Mouse (Mus musculus): ENCODE results near the gene Cdh11. TPM values are rescaled to one million over a fixed set of nuclear protein-coding genes. Genes with fewer than 3 reads are reported as not detected.

Gene Cdh11
- total and polyA plus RNA-seq, 3 experiments, result 0.13 to 0.17 TPM; not detected in 1

DNA sequence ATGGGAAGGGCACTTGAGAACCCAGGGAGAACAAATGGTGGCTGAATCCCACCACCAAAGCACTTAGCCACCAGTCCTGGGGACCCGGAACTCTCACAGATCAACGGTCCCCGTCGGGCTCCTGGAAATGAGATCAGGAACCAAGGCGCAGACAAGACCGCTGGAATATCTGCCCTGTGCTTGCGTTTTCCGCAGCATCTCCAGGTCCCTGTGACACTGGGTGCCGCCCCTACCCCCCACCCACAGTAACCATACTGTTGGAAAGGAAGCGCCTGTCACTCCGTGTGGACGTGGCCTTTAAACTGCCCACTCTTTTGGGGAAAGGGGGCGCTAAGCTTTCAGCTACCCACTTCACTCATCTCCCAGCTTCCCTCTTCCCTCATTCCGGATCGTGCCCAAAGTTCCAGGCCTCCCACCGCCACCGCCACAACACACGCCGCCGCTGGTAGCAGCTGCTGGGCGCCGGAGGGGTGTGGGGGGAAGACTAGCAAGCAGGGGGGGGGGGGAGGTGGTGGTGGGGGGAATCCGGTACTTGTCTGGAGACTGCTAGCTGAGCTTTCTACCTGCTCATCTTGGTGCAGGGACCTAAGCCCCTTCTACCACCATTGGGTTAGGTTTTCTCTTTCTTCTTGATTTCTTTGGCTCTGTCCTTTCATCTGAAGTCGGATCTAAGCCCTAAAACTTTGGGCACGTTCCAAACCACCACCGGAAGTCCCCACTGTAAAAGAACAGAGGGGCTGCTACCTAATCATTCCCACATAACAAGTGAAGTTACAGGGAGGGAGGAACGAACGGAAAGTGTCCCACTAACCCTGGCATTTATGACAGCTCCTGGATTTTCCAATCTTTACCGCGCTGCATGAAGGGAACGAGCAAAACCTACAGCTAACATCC, 1.3 kb upstream of the Cdh11 start:
- Histone ChIP-seq H3K9ac (ENCODE audit: insufficient read depth, low read depth) (no peak overlapping the region), H3K36me3 (replicated peaks in 1 of 2; ENCODE audit: control insufficient read depth in 1 of 2, insufficient read depth in 1 of 2, low read length in 1 of 2) (no peaks in the 10 kb centered on the region), H3K27ac (ENCODE audit: insufficient read depth, low read depth) (no peak overlapping the region), H3K4me1 (ENCODE audit: control insufficient read depth in 1 of 2, insufficient read depth in 2 of 2) (no peaks in the 10 kb centered on the region), H3K9me3 (replicated peaks; ENCODE audit: low read length) (peaks cover 74% of the 10 kb centered on the region), H3K4me3 (replicated peaks in 1 of 3; ENCODE audit: low read depth in 2 of 3, low read length in 2 of 3, poor library complexity in 1 of 3) (no peak overlapping the region), H3K27me3 (replicated peaks) (no peaks in the 10 kb centered on the region), H3K79me2 (replicated peaks; ENCODE audit: control insufficient read depth, extremely low read depth, insufficient read depth, poor library complexity, severe bottlenecking) (no peaks in the 10 kb centered on the region), H3K4me2 (ENCODE audit: insufficient read depth, low read depth, poor library complexity, severe bottlenecking) (no peak overlapping the region)
- TF ChIP-seq SMC3 (IDR thresholded peaks at IDR 0.05; ENCODE audit: low read depth, low read length), result no peak
- no peak for TF ChIP-seq CHD1 (IDR thresholded peaks at IDR 0.05; ENCODE audit: low read depth, low read length)
- no peak for TF ChIP-seq ZKSCAN1 (IDR thresholded peaks at IDR 0.05; ENCODE audit: borderline replicate concordance, low read depth, low read length)
- no peak for TF ChIP-seq MAZ (IDR thresholded peaks at IDR 0.05; ENCODE audit: low read depth, low read length)
- TF ChIP-seq BHLHE40 (IDR thresholded peaks at IDR 0.05; ENCODE audit: low read depth, low read length), result no peak
- no peak for TF ChIP-seq HCFC1 (IDR thresholded peaks at IDR 0.05; ENCODE audit: low read depth, low read length)
- no peak for TF ChIP-seq ETS1 (conservative IDR thresholded peaks at IDR 0.05; ENCODE audit: low read depth, low read length)
- no peak for TF ChIP-seq MYC (IDR thresholded peaks at IDR 0.05; ENCODE audit: low read depth, low read length)
- no peak for TF ChIP-seq POLR2A (IDR thresholded peaks at IDR 0.05; ENCODE audit: low read depth, low read length)
- no peak for TF ChIP-seq NELFE (IDR thresholded peaks at IDR 0.05; ENCODE audit: low read depth, low read length)
- TF ChIP-seq UBTF (IDR thresholded peaks at IDR 0.05; ENCODE audit: low read depth, low read length), result no peak
- TF ChIP-seq TBP (conservative IDR thresholded peaks at IDR 0.05; ENCODE audit: low read depth, low read length), result no peak
- TF ChIP-seq USF2 (conservative IDR thresholded peaks at IDR 0.05; ENCODE audit: low read depth, low read length), result no peak
- TF ChIP-seq SIN3A (IDR thresholded peaks at IDR 0.05; ENCODE audit: low read length), result no peak
- in situ Hi-C loops (cut with MboI; ENCODE audit: low pct_ligation_motif_present, low pct_unique_long_range_greater_than_20kb, low sequenced_read_pairs) (no loop called here), dilution Hi-C loops (cut with MboI; ENCODE audit: extremely low pct_ligation_motif_present, extremely low pct_unique_long_range_greater_than_20kb, low sequenced_read_pairs) (no loop called here)
- no peak for DNase-seq (ENCODE audit: extremely low read depth)

GRCm38 (mm10) chr8:102784835-102785455, 497 bp downstream of the Cdh11 start:
- Histone ChIP-seq H3K4me1 (ENCODE audit: control insufficient read depth in 1 of 2, insufficient read depth in 2 of 2) (no peaks in the 10 kb centered on the region), H3K4me3 (replicated peaks in 1 of 3; ENCODE audit: low read depth in 2 of 3, low read length in 2 of 3, poor library complexity in 1 of 3) (no peak overlapping the region), H3K9ac (ENCODE audit: insufficient read depth, low read depth) (no peak overlapping the region), H3K79me2 (replicated peaks; ENCODE audit: control insufficient read depth, extremely low read depth, insufficient read depth, poor library complexity, severe bottlenecking) (no peaks in the 10 kb centered on the region), H3K4me2 (ENCODE audit: insufficient read depth, low read depth, poor library complexity, severe bottlenecking) (no peak overlapping the region), H3K27ac (ENCODE audit: insufficient read depth, low read depth) (no peak overlapping the region), H3K36me3 (replicated peaks in 1 of 2; ENCODE audit: control insufficient read depth in 1 of 2, insufficient read depth in 1 of 2, low read length in 1 of 2) (no peaks in the 10 kb centered on the region), H3K9me3 (replicated peaks; ENCODE audit: low read length) (peaks cover 71% of the 10 kb centered on the region), H3K27me3 (replicated peaks) (no peaks in the 10 kb centered on the region)
- in situ Hi-C loops (cut with MboI; ENCODE audit: low pct_ligation_motif_present, low pct_unique_long_range_greater_than_20kb, low sequenced_read_pairs) (no loop called here), dilution Hi-C loops (cut with MboI; ENCODE audit: extremely low pct_ligation_motif_present, extremely low pct_unique_long_range_greater_than_20kb, low sequenced_read_pairs) (no loop called here)
- DNase-seq (ENCODE audit: extremely low read depth), result no peak
- TF ChIP-seq ZMIZ1 (IDR thresholded peaks at IDR 0.05; ENCODE audit: low read depth, low read length) (no peak), JUND (conservative IDR thresholded peaks at IDR 0.05; ENCODE audit: low read depth, low read length) (no peak), ETS1 (conservative IDR thresholded peaks at IDR 0.05; ENCODE audit: low read depth, low read length) (no peak), CHD2 (IDR thresholded peaks at IDR 0.05; ENCODE audit: low read length) (no peak), MYC (IDR thresholded peaks at IDR 0.05; ENCODE audit: low read depth, low read length) (no peak), PAX5 (IDR thresholded peaks at IDR 0.05; ENCODE audit: low read length) (no peak), MAZ (IDR thresholded peaks at IDR 0.05; ENCODE audit: low read depth, low read length) (no peak), JUN (IDR thresholded peaks at IDR 0.05; ENCODE audit: insufficient read depth, low read depth, low read length) (no peak), EP300 (IDR thresholded peaks at IDR 0.05; ENCODE audit: low read length) (no peak), MAFK (IDR thresholded peaks at IDR 0.05; ENCODE audit: insufficient replicate concordance, low read length) (no peak), ZNF384 (IDR thresholded peaks at IDR 0.05; ENCODE audit: low read depth, low read length) (no peak), IRF4 (IDR thresholded peaks at IDR 0.05; ENCODE audit: low read depth, low read length) (no peak), MAX (IDR thresholded peaks at IDR 0.05; ENCODE audit: low read length) (no peak), TBP (conservative IDR thresholded peaks at IDR 0.05; ENCODE audit: low read depth, low read length) (no peak), SMC3 (IDR thresholded peaks at IDR 0.05; ENCODE audit: low read depth, low read length) (no peak)

Measured in CH12.LX (cell line).